Mouse (Mus musculus): ENCODE measurements at regions not wholly inside any gene's neighbourhood (a gene's known extent, or its start where the extent isn't known, plus 50 kb on each side); places are given as distances from the start of the nearest gene placed in this dataset.

DNA sequence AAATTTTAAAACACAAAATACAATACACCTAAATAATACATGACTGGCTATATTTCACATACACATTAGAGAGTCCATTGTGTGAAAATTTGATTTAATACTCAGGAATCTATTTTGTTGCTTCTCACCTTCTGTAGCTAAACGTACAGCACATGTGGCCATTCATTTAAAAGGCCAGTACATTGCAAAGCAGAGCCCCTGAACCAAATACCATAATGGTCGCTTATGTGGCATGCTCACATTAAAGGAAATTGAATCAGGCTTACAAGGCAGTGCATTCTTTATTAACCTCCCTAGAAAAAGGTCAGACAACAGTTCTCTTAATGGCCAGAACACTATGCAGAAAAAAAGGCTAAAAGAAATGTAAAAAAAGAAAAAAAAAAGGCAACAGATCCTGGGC is 517.7 kb upstream of the Tenm3 start:
- 75% methylated on average over 2 of the region's 2 CpGs for WGBS
- Histone ChIP-seq H3K4me3 (replicated peaks; ENCODE audit: low read length) (no peak overlapping the region), H3K4me2 (ENCODE audit: low read depth, low read length) (no peak overlapping the region), H3K27ac (ENCODE audit: low read length) (no peak overlapping the region), H3K27me3 (ENCODE audit: control insufficient read depth, insufficient read depth, low read length) (no peaks in the 10 kb centered on the region), H3K4me1 (ENCODE audit: control insufficient read depth, insufficient read depth, low read length) (no peaks in the 10 kb centered on the region), H3K36me3 (ENCODE audit: control insufficient read depth, insufficient read depth, low read length) (no peaks in the 10 kb centered on the region), H3K9me3 (replicated peaks; ENCODE audit: control insufficient read depth, low read length) (no peaks in the 10 kb centered on the region), H3K9ac (ENCODE audit: low read length) (no peak overlapping the region)
- no peak for ATAC-seq (ENCODE audit: insufficient read depth, low FRiP score)

GRCm38 (mm10) chr8:49360121-49360520 is 516.4 kb upstream of the Tenm3 start:
- H3K4me1 ChIP-seq (ENCODE audit: control insufficient read depth, insufficient read depth, low read length) = no peaks in the 10 kb centered on the region
- no peak overlapping the region for H3K9ac ChIP-seq (ENCODE audit: low read length)
- 68% methylated on average over 4 of the region's 4 CpGs for WGBS
- H3K4me3 ChIP-seq (replicated peaks; ENCODE audit: low read length) = no peak overlapping the region
- no peak for ATAC-seq (ENCODE audit: insufficient read depth, low FRiP score)
- no peaks in the 10 kb centered on the region for H3K36me3 ChIP-seq (ENCODE audit: control insufficient read depth, insufficient read depth, low read length)
- no peak overlapping the region for H3K4me2 ChIP-seq (ENCODE audit: low read depth, low read length)
- no peaks in the 10 kb centered on the region for H3K9me3 ChIP-seq (replicated peaks; ENCODE audit: control insufficient read depth, low read length)
- H3K27me3 ChIP-seq (ENCODE audit: control insufficient read depth, insufficient read depth, low read length) = no peaks in the 10 kb centered on the region
- H3K27ac ChIP-seq (ENCODE audit: low read length) = no peak overlapping the region

- Histone ChIP-seq H3K36me3 (ENCODE audit: control insufficient read depth, insufficient read depth, low read length) (no peaks in the 10 kb centered on the region), H3K9ac (ENCODE audit: low read length) (no peak overlapping the region), H3K9me3 (replicated peaks; ENCODE audit: control insufficient read depth, low read length) (no peaks in the 10 kb centered on the region), H3K4me3 (replicated peaks; ENCODE audit: low read length) (no peak overlapping the region), H3K4me1 (ENCODE audit: control insufficient read depth, insufficient read depth, low read length) (no peaks in the 10 kb centered on the region), H3K27me3 (ENCODE audit: control insufficient read depth, insufficient read depth, low read length) (no peaks in the 10 kb centered on the region), H3K4me2 (ENCODE audit: low read depth, low read length) (no peak overlapping the region), H3K27ac (ENCODE audit: low read length) (no peak overlapping the region)
- 87% methylated on average over 9 of the region's 9 CpGs for WGBS
- ATAC-seq (ENCODE audit: insufficient read depth, low FRiP score) = no peak
Measured at GRCm38 (mm10) chr8:49359671-49360070, 515.9 kb upstream of the Tenm3 start.

GRCm38 (mm10) chr8:49348602-49349001 is 504.9 kb upstream of the Tenm3 start:
- H3K27me3 ChIP-seq (ENCODE audit: control insufficient read depth, insufficient read depth, low read length) = no peaks in the 10 kb centered on the region
- no peak overlapping the region for H3K9ac ChIP-seq (ENCODE audit: low read length)
- no peak overlapping the region for H3K27ac ChIP-seq (ENCODE audit: low read length)
- 73% methylated on average over 3 of the region's 3 CpGs for WGBS
- ATAC-seq (ENCODE audit: insufficient read depth, low FRiP score) = no peak
- no peak overlapping the region for H3K4me3 ChIP-seq (replicated peaks; ENCODE audit: low read length)
- H3K4me1 ChIP-seq (ENCODE audit: control insufficient read depth, insufficient read depth, low read length) = no peaks in the 10 kb centered on the region
- no peak overlapping the region for H3K4me2 ChIP-seq (ENCODE audit: low read depth, low read length)
- no peaks in the 10 kb centered on the region for H3K36me3 ChIP-seq (ENCODE audit: control insufficient read depth, insufficient read depth, low read length)
- no peaks in the 10 kb centered on the region for H3K9me3 ChIP-seq (replicated peaks; ENCODE audit: control insufficient read depth, low read length)

DNA sequence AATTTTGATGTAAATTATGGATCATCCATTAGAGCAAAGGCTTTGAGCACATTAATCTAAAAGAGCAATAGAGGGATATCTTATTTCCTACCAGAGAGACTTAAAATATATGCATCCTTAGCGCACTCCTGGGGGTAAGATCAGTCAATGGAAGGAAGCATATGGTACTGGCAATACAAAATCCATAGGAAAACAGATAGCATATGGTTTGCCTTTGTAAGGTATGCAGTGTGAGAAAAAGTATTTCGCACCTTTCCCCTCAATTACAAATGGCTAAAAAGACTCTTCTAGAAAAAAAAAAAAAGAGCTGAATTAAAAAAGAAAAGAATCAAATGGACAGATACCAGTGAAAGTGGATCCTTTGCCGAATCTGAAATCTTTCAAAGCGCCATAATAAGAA is 495.0 kb upstream of the Tenm3 start:
- Histone ChIP-seq H3K36me3 (ENCODE audit: control insufficient read depth, insufficient read depth, low read length) (no peaks in the 10 kb centered on the region), H3K27ac (ENCODE audit: low read length) (no peak overlapping the region), H3K9me3 (replicated peaks; ENCODE audit: control insufficient read depth, low read length) (no peaks in the 10 kb centered on the region), H3K9ac (ENCODE audit: low read length) (no peak overlapping the region), H3K4me1 (ENCODE audit: control insufficient read depth, insufficient read depth, low read length) (no peaks in the 10 kb centered on the region), H3K27me3 (ENCODE audit: control insufficient read depth, insufficient read depth, low read length) (no peaks in the 10 kb centered on the region), H3K4me2 (ENCODE audit: low read depth, low read length) (no peak overlapping the region), H3K4me3 (replicated peaks; ENCODE audit: low read length) (no peak overlapping the region)
- 91% methylated on average over 4 of the region's 4 CpGs for WGBS
- ATAC-seq (ENCODE audit: insufficient read depth, low FRiP score) = no peak

DNA sequence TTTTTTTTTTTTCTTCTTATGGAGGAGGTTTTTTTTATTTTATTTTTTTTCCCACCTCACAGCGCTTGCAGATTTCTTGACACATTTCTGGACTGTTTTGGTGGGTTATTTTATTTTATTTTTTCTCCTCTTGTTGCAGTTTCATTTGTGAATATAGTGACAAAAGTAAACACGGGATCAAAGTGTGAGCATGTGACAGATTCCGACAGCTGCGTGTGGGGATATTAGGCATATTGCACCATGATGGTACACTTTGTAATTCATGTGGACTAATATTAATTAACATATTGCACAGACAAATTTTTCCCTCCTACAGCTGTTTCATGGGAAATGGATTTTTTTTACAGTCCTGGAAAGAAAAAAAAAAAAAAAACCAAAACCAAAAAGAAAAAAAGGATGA is 483.2 kb upstream of the Tenm3 start:
- H3K27me3 ChIP-seq (ENCODE audit: control insufficient read depth, insufficient read depth, low read length) = no peaks in the 10 kb centered on the region
- no peak overlapping the region for H3K9ac ChIP-seq (ENCODE audit: low read length)
- no peak overlapping the region for H3K4me2 ChIP-seq (ENCODE audit: low read depth, low read length)
- no peak overlapping the region for H3K27ac ChIP-seq (ENCODE audit: low read length)
- no peaks in the 10 kb centered on the region for H3K9me3 ChIP-seq (replicated peaks; ENCODE audit: control insufficient read depth, low read length)
- H3K36me3 ChIP-seq (ENCODE audit: control insufficient read depth, insufficient read depth, low read length) = no peaks in the 10 kb centered on the region
- 76% methylated on average over 4 of the region's 4 CpGs for WGBS
- ATAC-seq (ENCODE audit: insufficient read depth, low FRiP score) = no peak
- no peak overlapping the region for H3K4me3 ChIP-seq (replicated peaks; ENCODE audit: low read length)
- H3K4me1 ChIP-seq (ENCODE audit: control insufficient read depth, insufficient read depth, low read length) = no peaks in the 10 kb centered on the region

GRCm38 (mm10) chr8:49321404-49321803 is 477.7 kb upstream of the Tenm3 start:
- Histone ChIP-seq H3K4me2 (ENCODE audit: low read depth, low read length) (no peak overlapping the region), H3K9me3 (replicated peaks; ENCODE audit: control insufficient read depth, low read length) (no peaks in the 10 kb centered on the region), H3K27ac (ENCODE audit: low read length) (no peak overlapping the region), H3K9ac (ENCODE audit: low read length) (no peak overlapping the region), H3K4me1 (ENCODE audit: control insufficient read depth, insufficient read depth, low read length) (no peaks in the 10 kb centered on the region), H3K27me3 (ENCODE audit: control insufficient read depth, insufficient read depth, low read length) (no peaks in the 10 kb centered on the region), H3K36me3 (ENCODE audit: control insufficient read depth, insufficient read depth, low read length) (no peaks in the 10 kb centered on the region), H3K4me3 (replicated peaks; ENCODE audit: low read length) (no peak overlapping the region)
- no peak for ATAC-seq (ENCODE audit: insufficient read depth, low FRiP score)
- WGBS = 57% methylated on average over 3 of the region's 3 CpGs

GRCm38 (mm10) chr8:49313483-49314278 is 469.9 kb upstream of the Tenm3 start:
- Histone ChIP-seq H3K36me3 (ENCODE audit: control insufficient read depth, insufficient read depth, low read length) (no peaks in the 10 kb centered on the region), H3K9me3 (replicated peaks; ENCODE audit: control insufficient read depth, low read length) (no peaks in the 10 kb centered on the region), H3K4me2 (ENCODE audit: low read depth, low read length) (no peak overlapping the region), H3K4me1 (ENCODE audit: control insufficient read depth, insufficient read depth, low read length) (no peaks in the 10 kb centered on the region; the same call in 1 of the 2 replicates), H3K9ac (ENCODE audit: low read length) (no peak overlapping the region), H3K27ac (ENCODE audit: low read length) (no peak overlapping the region), H3K27me3 (ENCODE audit: control insufficient read depth, insufficient read depth, low read length) (no peaks in the 10 kb centered on the region), H3K4me3 (replicated peaks; ENCODE audit: low read length) (no peak overlapping the region)
- no peak for ATAC-seq (ENCODE audit: insufficient read depth, low FRiP score)
- WGBS = 55% methylated on average over 10 of the region's 10 CpGs

DNA sequence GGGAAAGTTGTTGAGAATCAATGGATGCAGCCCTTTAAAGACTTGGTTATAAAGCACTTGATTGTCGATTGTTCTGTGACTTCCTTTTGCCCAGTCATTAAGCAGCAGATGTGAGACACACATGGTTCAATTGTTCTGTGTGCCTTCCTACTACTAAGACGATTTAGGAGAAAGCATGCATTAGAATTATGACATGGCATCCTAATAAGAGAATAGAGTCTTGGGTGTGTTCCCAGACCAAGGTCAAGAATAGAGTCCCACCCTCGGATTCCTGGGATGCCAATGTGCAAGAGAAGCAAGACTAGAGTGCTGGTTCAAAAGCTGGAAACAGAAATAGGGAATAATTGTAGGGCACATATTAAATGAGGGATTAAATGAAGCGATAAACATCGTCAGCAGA is 469.1 kb upstream of the Tenm3 start:
- no peaks in the 10 kb centered on the region for H3K27me3 ChIP-seq (ENCODE audit: control insufficient read depth, insufficient read depth, low read length)
- H3K36me3 ChIP-seq (ENCODE audit: control insufficient read depth, insufficient read depth, low read length) = no peaks in the 10 kb centered on the region
- WGBS = 61% methylated on average over 5 of the region's 5 CpGs
- H3K4me3 ChIP-seq (replicated peaks; ENCODE audit: low read length) = no peak overlapping the region
- no peak overlapping the region for H3K27ac ChIP-seq (ENCODE audit: low read length)
- no peaks in the 10 kb centered on the region; the same call in 1 of the 2 replicates for H3K4me1 ChIP-seq (ENCODE audit: control insufficient read depth, insufficient read depth, low read length)
- H3K9me3 ChIP-seq (replicated peaks; ENCODE audit: control insufficient read depth, low read length) = no peaks in the 10 kb centered on the region
- no peak for ATAC-seq (ENCODE audit: insufficient read depth, low FRiP score)
- H3K9ac ChIP-seq (ENCODE audit: low read length) = no peak overlapping the region
- no peak overlapping the region for H3K4me2 ChIP-seq (ENCODE audit: low read depth, low read length)

Data from stomach, embryonic 16.5 days (tissue).